Mouse (Mus musculus) heart, embryonic 15.5 days (tissue): Measurements from ENCODE around the gene Ahnak2. TPM values are rescaled to one million over a fixed set of nuclear protein-coding genes. Genes with fewer than 3 reads are reported as not detected.

Source experiments
- ATAC-seq: fragments of 200-750 bp; cut with Nextera tagmentation; replicated peaks from 2 replicates; pipeline ENCODE4 v1.8.0; 2017; ENCODE audit warnings: low read depth, moderate TSS enrichment; ENCODE audit not compliant: insufficient number of reproducible peaks, insufficient read depth, low FRiP score
- H3K27ac ChIP-seq: fragments of 300-500 bp; sonication (generic); 2 replicates; pipeline ENCODE4 v1.5.1; 2015; ENCODE audit warnings: mild to moderate bottlenecking, inconsistent platforms
- H3K27me3 ChIP-seq: fragments of 300-500 bp; sonication (generic); 2 replicates; pipeline ENCODE4 v1.6.1; 2015; ENCODE audit warnings: inconsistent platforms
- H3K36me3 ChIP-seq: fragments of 300-500 bp; sonication (generic); 2 replicates; pipeline ENCODE4 v1.6.1; 2015; ENCODE audit warnings: mild to moderate bottlenecking, inconsistent platforms
- H3K4me1 ChIP-seq: fragments of 300-500 bp; sonication (generic); replicated peaks from 2 replicates; pipeline ENCODE4 v1.6.1; 2015; ENCODE audit warnings: inconsistent platforms
- H3K4me2 ChIP-seq: fragments of 300-500 bp; sonication (generic); 2 replicates; pipeline ENCODE4 v1.6.1; 2015; ENCODE audit warnings: inconsistent platforms, mild to moderate bottlenecking, moderate library complexity
- H3K4me3 ChIP-seq: fragments of 300-500 bp; sonication (generic); 2 replicates; pipeline ENCODE4 v1.5.1; 2015; ENCODE audit warnings: mild to moderate bottlenecking, inconsistent platforms
- H3K9ac ChIP-seq: fragments of 300-500 bp; sonication (generic); 2 replicates; pipeline ENCODE4 v1.6.1; 2015; ENCODE audit warnings: mild to moderate bottlenecking, inconsistent platforms
- H3K9me3 ChIP-seq: fragments of 300-500 bp; sonication (generic); replicated peaks from 2 replicates; pipeline ENCODE4 v1.6.1; 2016; ENCODE audit warnings: inconsistent platforms
- WGBS: fragments of 180-500 bp; shearing (Covaris S2); methylation state at CpG from one replicate; pipeline ENCODE4 v1.1.7; 2015; ENCODE audit warnings: mixed read lengths; 5-methylcytosine and 5-hydroxymethylcytosine counted together
- polyA plus RNA-seq: library from polyadenylated mRNA; unstranded; fragments of >200 nt; fragmentation: Nextera tagmentation; extraction: Ambion mirVana; gene quantifications from 2 replicates; pipeline ENCODE4 v1.2.1, GENCODE M21; 2015

The Ahnak2 gene
- polyA plus RNA-seq, 1 experiment from 2014 or later, result 2.1 TPM

DNA sequence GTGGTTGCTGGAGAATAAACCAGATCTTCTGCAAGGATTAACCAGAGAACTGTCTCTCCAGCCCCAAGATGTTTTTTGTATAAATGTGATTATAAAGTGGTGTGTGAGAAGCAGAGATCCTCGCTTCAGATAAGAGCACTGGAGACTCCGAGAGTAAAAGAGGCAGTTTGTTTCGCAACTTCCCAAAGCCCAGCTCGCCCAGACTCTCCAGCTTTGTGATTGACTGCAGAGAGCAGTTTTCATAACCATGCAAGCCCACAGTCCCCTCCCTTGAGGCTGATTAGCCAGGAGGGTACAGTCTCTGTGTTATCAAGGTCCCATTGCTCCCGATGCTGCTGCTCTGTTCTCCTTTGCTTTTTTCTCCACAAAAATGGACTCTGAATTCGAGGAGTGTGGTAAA lies 31.1 kb upstream of the Ahnak2 start:
- no peak overlapping the region for H3K9ac ChIP-seq
- H3K27ac ChIP-seq, result no peak overlapping the region
- no peaks in the 10 kb centered on the region for H3K27me3 ChIP-seq
- peaks cover 7% of the 10 kb centered on the region for H3K36me3 ChIP-seq
- peaks cover 9% of the 10 kb centered on the region for H3K4me1 ChIP-seq
- no peak overlapping the region for H3K4me2 ChIP-seq
- 65% methylated on average over 6 of the region's 6 CpGs for WGBS
- no peaks in the 10 kb centered on the region for H3K9me3 ChIP-seq
- no peak overlapping the region for H3K4me3 ChIP-seq
- ATAC-seq, result no peak

DNA sequence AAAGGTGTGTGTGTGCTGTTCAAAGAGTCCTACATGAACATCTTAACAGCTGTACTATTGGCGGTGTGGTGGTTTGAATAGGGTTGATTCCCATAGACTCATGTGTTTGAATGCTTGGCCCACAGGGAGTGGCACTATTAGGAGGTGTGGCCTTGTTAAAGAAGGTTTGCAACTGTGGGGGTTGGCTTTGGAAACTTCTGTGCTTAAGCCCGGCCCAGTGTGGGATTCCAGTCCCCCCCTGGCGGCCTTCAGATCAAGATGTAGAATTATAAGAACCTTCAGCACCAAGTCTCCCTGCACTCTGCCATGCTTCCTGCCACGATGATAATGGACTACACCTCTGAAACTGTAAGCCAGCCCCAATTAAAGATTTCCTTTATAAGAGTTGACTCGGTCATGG lies 30.0 kb upstream of the Ahnak2 start:
- peaks cover 18% of the 10 kb centered on the region for H3K4me1 ChIP-seq
- ATAC-seq, result no peak
- no peaks in the 10 kb centered on the region for H3K9me3 ChIP-seq
- H3K27me3 ChIP-seq, result no peaks in the 10 kb centered on the region
- H3K9ac ChIP-seq, result no peak overlapping the region
- WGBS, result 93% methylated on average over 5 of the region's 5 CpGs
- H3K4me3 ChIP-seq, result no peak overlapping the region
- H3K4me2 ChIP-seq, result no peak overlapping the region
- no peak overlapping the region for H3K27ac ChIP-seq
- H3K36me3 ChIP-seq, result peaks cover 9% of the 10 kb centered on the region

DNA sequence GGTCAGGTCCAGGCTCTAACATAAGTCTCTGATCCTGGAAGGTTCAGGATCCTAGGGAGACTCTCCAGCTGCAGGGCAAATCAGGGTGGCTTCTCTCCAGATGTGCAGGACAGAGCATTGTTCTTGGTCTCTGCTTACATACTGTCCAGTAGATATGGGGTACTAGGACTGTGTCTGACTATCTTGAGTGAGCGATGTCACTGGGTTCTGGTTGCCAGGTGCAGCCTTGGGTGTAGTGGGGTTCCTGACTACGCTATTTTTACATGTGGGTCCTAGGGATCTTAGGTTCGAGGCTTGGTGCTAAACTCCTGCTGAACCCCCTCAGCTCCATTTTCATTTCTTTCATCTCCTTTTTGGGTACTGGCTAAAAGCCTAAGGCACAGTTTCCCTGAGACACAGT lies 28.1 kb upstream of the Ahnak2 start:
- Histone ChIP-seq H3K4me1 (peaks cover 37% of the 10 kb centered on the region), H3K36me3 (peaks cover 19% of the 10 kb centered on the region), H3K27me3 (no peaks in the 10 kb centered on the region), H3K4me3 (peak overlapping the region; percentile 86), H3K9ac (peak overlapping the region; percentile 73), H3K4me2 (peak overlapping the region; percentile 79), H3K27ac (no peak overlapping the region), H3K9me3 (no peaks in the 10 kb centered on the region)
- 77% methylated on average over 3 of the region's 3 CpGs for WGBS
- no peak for ATAC-seq

DNA sequence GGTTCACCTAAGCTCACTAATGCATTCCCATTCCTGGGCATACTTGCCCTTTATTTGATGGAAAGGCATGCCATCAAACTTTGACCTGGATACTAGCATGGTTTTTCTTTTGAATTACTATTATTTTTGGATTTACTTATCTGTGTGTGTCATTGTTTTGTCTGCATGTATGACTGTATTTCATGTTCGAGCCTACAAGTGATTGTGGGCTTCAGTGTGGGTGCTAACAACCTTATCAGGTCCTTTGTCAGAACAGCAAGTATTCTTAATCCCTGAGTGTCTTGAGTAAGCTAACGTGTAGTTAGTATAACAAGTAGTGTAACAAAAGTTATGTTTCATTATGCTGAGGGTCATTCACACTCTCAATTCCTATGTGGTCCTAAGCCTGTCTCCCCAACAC lies 27.7 kb upstream of the Ahnak2 start:
- Histone ChIP-seq H3K36me3 (peaks cover 19% of the 10 kb centered on the region), H3K9me3 (no peaks in the 10 kb centered on the region), H3K4me1 (peaks cover 40% of the 10 kb centered on the region), H3K27me3 (no peaks in the 10 kb centered on the region), H3K9ac (peak overlapping the region; percentile 73), H3K4me2 (peak overlapping the region; percentile 79), H3K4me3 (peak overlapping the region; percentile 86), H3K27ac (peak overlapping the region; percentile 82)
- WGBS, result 8% methylated on average over 2 of the region's 2 CpGs
- no peak for ATAC-seq

DNA sequence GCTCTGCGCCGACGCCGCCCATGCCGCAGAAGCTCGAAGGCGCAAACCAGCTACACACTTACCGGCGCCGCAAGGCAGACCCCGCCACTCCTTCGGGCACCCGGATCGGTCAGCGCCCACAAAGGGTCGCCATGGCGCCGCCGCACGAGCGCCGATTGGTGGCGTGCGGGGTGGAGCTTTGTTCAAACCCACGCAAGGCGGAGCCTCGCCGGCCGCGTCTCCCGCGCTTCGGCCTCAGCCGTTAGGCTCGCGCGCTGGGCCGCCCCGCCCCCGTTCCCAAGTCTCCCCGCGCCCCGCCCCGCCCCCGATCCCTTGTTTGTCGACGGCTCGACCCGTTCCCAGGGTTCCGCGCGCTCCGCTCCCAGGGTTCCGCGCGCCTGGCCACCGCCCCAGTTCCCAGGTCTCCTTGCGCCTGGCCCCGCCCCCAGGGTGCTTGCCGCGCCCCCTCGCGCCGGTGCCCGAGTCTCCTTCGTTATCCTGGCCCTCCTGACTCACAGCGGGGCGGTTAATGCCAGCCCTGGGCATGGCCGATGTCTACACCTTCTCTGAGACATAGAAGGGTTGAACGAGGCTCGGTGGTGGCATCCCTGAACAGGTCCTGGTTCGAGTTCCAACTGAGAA lies 26.9 kb upstream of the Ahnak2 start, which contains the start of gene Cdca4:
TSS of gene Cdca4 (minus strand) at position 180 of the 621 bp plus-strand sequence.
- peak within 1 kb of the TSS; percentile 94 for H3K27ac ChIP-seq
- WGBS, result under 1% methylated on average over 61 of the region's 72 CpGs

DNA sequence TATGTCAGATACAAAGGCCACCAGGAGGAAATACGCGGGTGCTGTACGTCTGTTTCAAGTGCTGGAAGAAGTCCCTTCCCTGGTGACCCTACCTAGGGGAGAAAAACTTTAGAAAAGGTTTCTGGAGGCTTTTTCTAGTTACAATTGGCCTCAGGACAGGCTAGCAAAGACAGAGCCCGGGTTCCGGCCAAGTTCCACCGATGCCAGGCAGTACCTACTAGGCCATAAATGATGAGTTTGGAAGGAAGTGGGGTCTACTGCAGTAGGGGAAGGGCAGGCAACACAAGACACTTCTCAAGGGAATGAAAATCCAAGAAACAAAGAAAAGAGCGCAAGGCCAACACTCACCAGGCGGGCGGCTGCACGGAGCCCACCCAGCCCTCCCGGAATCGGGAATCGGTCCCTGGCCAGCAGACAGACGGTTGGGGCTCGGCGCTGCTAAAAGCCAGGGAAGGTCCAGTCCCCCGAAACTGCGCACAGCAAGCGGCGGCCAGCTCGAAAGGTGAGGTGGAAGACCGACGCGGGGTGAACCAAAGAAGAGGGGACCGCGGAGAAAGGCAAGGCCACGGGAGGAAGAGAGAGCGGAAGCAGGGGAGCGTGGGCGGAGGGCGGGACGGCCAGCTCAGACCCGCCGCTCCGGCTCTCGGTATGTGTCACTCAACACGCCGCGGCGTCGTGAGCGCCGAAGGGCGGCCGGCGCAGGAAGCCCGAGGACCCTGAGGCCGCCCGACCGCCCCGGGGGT lies 26.2 kb upstream of the Ahnak2 start:
- Histone ChIP-seq H3K4me2 (peak overlapping the region; percentile 74), H3K9ac (peak overlapping the region; percentile 91), H3K4me3 (peak overlapping the region; percentile 86), H3K36me3 (peaks cover 19% of the 10 kb centered on the region), H3K4me1 (peaks cover 54% of the 10 kb centered on the region), H3K9me3 (no peaks in the 10 kb centered on the region), H3K27ac (peak overlapping the region; percentile 94), H3K27me3 (no peaks in the 10 kb centered on the region)
- WGBS, result under 1% methylated on average over 51 of the region's 51 CpGs
- ATAC-seq, result peak; percentile 79

More for the DNA sequence above, 26.9 kb upstream of the Ahnak2 start, which contains the start of gene Cdca4:
- H3K9me3 ChIP-seq, result no peaks in the 10 kb centered on the region
- H3K9ac ChIP-seq, result peak within 1 kb of the TSS; percentile 91
- peaks cover 48% of the 10 kb centered on the region for H3K4me1 ChIP-seq
- peak within 1 kb of the TSS; percentile 79 for H3K4me2 ChIP-seq
- H3K27me3 ChIP-seq, result no peaks in the 10 kb centered on the region
- H3K4me3 ChIP-seq, result peak within 1 kb of the TSS; percentile 86
- peaks cover 19% of the 10 kb centered on the region for H3K36me3 ChIP-seq
- peak; percentile 96 for ATAC-seq

DNA sequence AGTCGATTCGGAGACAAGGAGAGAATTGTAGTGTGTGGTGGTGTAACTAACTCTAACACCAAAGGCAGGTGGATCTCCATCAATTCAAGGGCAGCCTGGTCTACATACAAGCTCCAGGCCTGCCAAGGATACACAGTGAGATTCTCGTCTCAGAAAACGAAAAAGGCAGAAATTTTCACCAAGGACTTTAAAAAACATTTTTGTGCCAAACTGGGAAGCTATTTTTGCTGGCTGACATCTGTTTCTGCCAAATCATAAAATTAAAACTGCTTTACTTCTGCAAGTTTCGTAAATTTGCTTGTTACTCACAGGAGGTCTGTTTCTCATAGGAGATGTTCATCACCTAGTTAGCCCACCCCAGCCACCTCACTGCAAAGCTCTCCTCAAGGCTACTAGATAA lies 23.4 kb upstream of the Ahnak2 start:
- Histone ChIP-seq H3K36me3 (peaks cover 18% of the 10 kb centered on the region), H3K4me1 (peaks cover 79% of the 10 kb centered on the region), H3K9me3 (no peaks in the 10 kb centered on the region), H3K4me2 (0 out of 2 replicates have a peak overlapping the region, but pooled peaks have one; percentile 74), H3K27ac (no peak overlapping the region), H3K9ac (0 out of 2 replicates have a peak overlapping the region, but pooled peaks have one; percentile 21), H3K27me3 (no peaks in the 10 kb centered on the region), H3K4me3 (no peak overlapping the region)
- 78% methylated on average over 5 of the region's 5 CpGs for WGBS
- no peak for ATAC-seq

DNA sequence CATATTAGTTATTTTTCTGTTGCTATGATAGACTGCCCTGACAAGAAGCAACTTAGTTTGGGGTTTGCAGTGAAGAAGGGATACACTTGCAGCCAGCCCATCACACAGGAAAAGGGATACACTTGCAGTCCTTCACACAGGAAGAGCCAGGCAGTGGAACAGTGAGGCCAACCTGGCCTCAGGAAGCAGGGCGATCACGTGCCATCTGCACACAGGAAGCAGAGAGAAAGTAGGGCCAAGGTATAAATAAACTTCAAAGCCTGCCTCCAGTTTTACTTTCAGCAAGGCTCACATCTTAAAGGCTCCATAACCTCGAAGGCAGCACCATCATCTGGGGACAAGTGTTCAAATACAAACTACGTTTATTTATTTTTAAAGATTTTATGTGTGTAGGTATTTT lies 20.8 kb upstream of the Ahnak2 start:
- Histone ChIP-seq H3K36me3 (peaks cover 37% of the 10 kb centered on the region), H3K27ac (peak overlapping the region; percentile 59)

DNA sequence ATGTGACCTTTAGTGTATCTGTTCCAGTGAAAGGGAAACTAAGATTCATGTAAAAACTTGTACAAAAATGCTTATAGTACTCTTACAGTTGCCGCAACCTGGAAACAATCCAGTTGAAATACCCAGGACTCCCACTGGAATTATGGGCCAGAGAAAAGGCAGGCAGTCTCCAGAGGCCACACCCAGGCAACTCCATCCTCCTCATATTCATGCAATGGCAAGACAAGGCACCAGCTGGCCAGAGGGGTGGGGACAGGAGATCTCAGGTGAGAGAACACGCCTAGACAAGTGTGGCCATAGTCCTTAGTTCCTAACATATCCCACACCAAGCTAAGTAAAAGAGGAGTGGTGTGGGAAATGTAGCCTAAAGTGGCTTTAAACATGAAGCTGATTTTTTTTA lies 20.2 kb upstream of the Ahnak2 start:
- H3K9me3 ChIP-seq, result no peaks in the 10 kb centered on the region
- H3K9ac ChIP-seq, result no peak overlapping the region
- no peak overlapping the region for H3K4me3 ChIP-seq
- H3K4me2 ChIP-seq, result no peak overlapping the region
- H3K27me3 ChIP-seq, result no peaks in the 10 kb centered on the region
- peaks cover 70% of the 10 kb centered on the region for H3K4me1 ChIP-seq
- peaks cover 37% of the 10 kb centered on the region for H3K36me3 ChIP-seq
- peak overlapping the region; percentile 59 for H3K27ac ChIP-seq
- 60% methylated on average over 2 of the region's 2 CpGs for WGBS
- ATAC-seq, result no peak

More for the DNA sequence above, 20.8 kb upstream of the Ahnak2 start:
- 50% methylated on average over 4 of the region's 4 CpGs for WGBS
- H3K4me3 ChIP-seq, result no peak overlapping the region
- H3K4me1 ChIP-seq, result peaks cover 75% of the 10 kb centered on the region
- no peaks in the 10 kb centered on the region for H3K9me3 ChIP-seq
- H3K27me3 ChIP-seq, result no peaks in the 10 kb centered on the region
- ATAC-seq, result no peak
- H3K9ac ChIP-seq, result no peak overlapping the region
- H3K4me2 ChIP-seq, result no peak overlapping the region

DNA sequence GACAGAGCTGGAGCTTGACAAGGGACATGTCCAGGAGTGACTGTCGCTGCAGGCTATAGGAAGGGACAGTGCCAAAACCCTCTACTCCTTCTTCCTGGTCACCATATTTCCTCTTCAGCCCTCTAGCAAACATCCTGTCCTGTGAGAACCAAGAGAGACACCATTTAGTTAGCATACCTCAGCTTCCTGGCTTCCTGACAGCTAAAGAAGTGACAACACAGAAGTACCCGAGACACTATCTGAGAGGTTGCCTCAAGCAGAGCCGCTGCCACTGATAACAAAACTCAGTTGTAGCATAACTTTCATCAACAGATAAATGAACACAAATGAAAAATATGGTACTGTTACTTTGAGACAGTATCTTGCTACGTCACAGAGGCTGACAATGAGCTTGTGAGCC lies 19.5 kb upstream of the Ahnak2 start:
- 24% methylated on average over 4 of the region's 4 CpGs for WGBS
- Histone ChIP-seq H3K4me2 (peak overlapping the region; percentile 27), H3K36me3 (peaks cover 32% of the 10 kb centered on the region), H3K4me1 (peaks cover 63% of the 10 kb centered on the region), H3K4me3 (no peak overlapping the region), H3K9me3 (no peaks in the 10 kb centered on the region), H3K27me3 (no peaks in the 10 kb centered on the region), H3K9ac (no peak overlapping the region), H3K27ac (peak overlapping the region; percentile 60)
- no peak for ATAC-seq

DNA sequence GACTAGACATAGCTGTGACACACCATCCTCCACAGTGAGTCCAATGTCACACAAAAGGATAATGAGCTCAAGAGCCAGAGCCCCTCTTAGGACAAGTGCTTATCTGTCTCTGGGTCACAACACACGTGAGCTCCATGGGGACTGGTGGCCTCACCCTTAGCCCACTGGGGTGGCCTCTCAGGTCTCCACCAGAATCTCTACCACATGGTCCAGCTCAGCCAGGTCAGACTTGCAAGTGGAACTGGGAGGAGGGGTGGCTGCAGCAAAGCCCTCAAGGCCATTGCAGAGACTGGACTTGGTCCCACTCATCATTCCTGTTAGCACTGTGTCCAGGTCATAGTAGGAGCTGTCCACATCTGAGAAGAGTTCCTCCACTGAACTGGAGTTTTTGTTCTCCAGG lies 18.8 kb upstream of the Ahnak2 start:
- Histone ChIP-seq H3K4me1 (peaks cover 55% of the 10 kb centered on the region), H3K27ac (peak overlapping the region; percentile 60), H3K9me3 (no peaks in the 10 kb centered on the region), H3K9ac (no peak overlapping the region), H3K4me3 (no peak overlapping the region), H3K27me3 (no peaks in the 10 kb centered on the region), H3K36me3 (peaks cover 26% of the 10 kb centered on the region), H3K4me2 (no peak overlapping the region; the same call in 1 of the 2 replicates)
- 42% methylated on average over 1 of the region's 1 CpGs for WGBS
- ATAC-seq, result no peak; the same call in 1 of the 2 replicates
